Mouse (Mus musculus) cortical plate, adult 2 months (tissue): ENCODE results near the gene Pcnp. TPM values are rescaled to one million over a fixed set of nuclear protein-coding genes. Genes with fewer than 3 reads are reported as not detected.
A peak's percentile ranks its signal among the peaks of the same experiment; 100 is the strongest.
"Not testable (repeated sequence)": the region's sequence is repeated elsewhere in the genome, so short reads cannot be mapped to it uniquely, and the experiment has no call there.

Experiments used
- H3K27ac ChIP-seq: fragments of 200-500 bp; 2 replicates; pipeline ENCODE4 v1.5.1; 2012; ENCODE audit warnings: low read length, control low read depth, inconsistent platforms; ENCODE audit not compliant: insufficient read depth
- H3K4me1 ChIP-seq: fragments of 200-500 bp; 2 replicates; pipeline ENCODE4 v1.6.1; 2011; ENCODE audit warnings: low read length; ENCODE audit not compliant: control insufficient read depth, insufficient read depth
- H3K4me3 ChIP-seq: fragments of 200-500 bp; 2 replicates; pipeline ENCODE4 v1.5.1; 2011; ENCODE audit warnings: mild to moderate bottlenecking, low read length, control low read depth; ENCODE audit not compliant: insufficient read depth
- CTCF ChIP-seq: fragments of 200-500 bp; IDR thresholded peaks from 2 replicates; pipeline ENCODE4 v1.5.1; 2011; ENCODE audit warnings: mild to moderate bottlenecking, control low read depth, low read length; ENCODE audit not compliant: insufficient read depth; ENCODE audit errors: extremely low read depth
- POLR2A ChIP-seq: fragments of 200-500 bp; IDR thresholded peaks from 2 replicates; pipeline ENCODE4 v1.6.1; 2011; ENCODE audit warnings: mild to moderate bottlenecking, low read length, control low read depth; ENCODE audit not compliant: insufficient read depth; ENCODE audit errors: extremely low read depth
- polyA plus RNA-seq: library from polyadenylated mRNA; depleted of rRNA; stranded (reverse); fragments of >200 nt; gene quantifications from 2 replicates; pipeline ENCODE4 v1.2.3, GENCODE M21; 2012; rRNA removed

The Pcnp gene
- polyA plus RNA-seq: 129 and 130 TPM in 2 replicates

GRCm38 (mm10) chr16:56029661-56030082 lies at the start of gene Pcnp:
Gene Pcnp, minus strand, starts transcription at chr16:56029739.
- Histone ChIP-seq H3K4me3 (peak within 1 kb of the TSS; percentile 63), H3K27ac (peak within 1 kb of the TSS; percentile 87), H3K4me1 (peaks cover 5% of the 10 kb centered on the region; the same call in 1 of the 2 replicates)
- TF ChIP-seq CTCF (no peak), POLR2A (peak; percentile 98)

- Histone ChIP-seq H3K4me3 (peak overlapping the region; percentile 100), H3K4me1 (peaks cover 4% of the 10 kb centered on the region; the same call in 1 of the 2 replicates), H3K27ac (peak overlapping the region; percentile 93; the same call in 1 of the 2 replicates)
- TF ChIP-seq POLR2A (no peak), CTCF (no peak)
These were observed 46.8 kb upstream of the Pcnp start for GRCm38 (mm10) chr16:56076121-56076869.

GRCm38 (mm10) chr16:56075222-56076111 lies 45.9 kb upstream of the Pcnp start:
- peak overlapping the region; percentile 100 for H3K4me3 ChIP-seq
- TF ChIP-seq POLR2A: peak; percentile 40; the same call in 1 of the 2 replicates
- no peak for TF ChIP-seq CTCF
- H3K4me1 ChIP-seq: peaks cover 4% of the 10 kb centered on the region; the same call in 1 of the 2 replicates
- peak overlapping the region; percentile 99 for H3K27ac ChIP-seq

GRCm38 (mm10) chr16:56074565-56074964 lies 45.0 kb upstream of the Pcnp start:
- no peak for TF ChIP-seq CTCF
- no peak for TF ChIP-seq POLR2A
- no peak overlapping the region; the same call in 1 of the 2 replicates for H3K4me3 ChIP-seq
- H3K4me1 ChIP-seq: peaks cover 4% of the 10 kb centered on the region; the same call in 1 of the 2 replicates

GRCm38 (mm10) chr16:56074122-56074521 lies 44.6 kb upstream of the Pcnp start:
- TF ChIP-seq POLR2A (no peak), CTCF (no peak)
- H3K4me1 ChIP-seq: peaks cover 4% of the 10 kb centered on the region; the same call in 1 of the 2 replicates
- H3K27ac ChIP-seq: no peak overlapping the region
- no peak overlapping the region for H3K4me3 ChIP-seq

More at GRCm38 (mm10) chr16:56074565-56074964, 45.0 kb upstream of the Pcnp start:
- no peak overlapping the region for H3K27ac ChIP-seq

- H3K4me3 ChIP-seq, H3K27ac ChIP-seq, H3K4me1 ChIP-seq: not testable (repeated sequence)
These were observed 43.6 kb upstream of the Pcnp start for GRCm38 (mm10) chr16:56073150-56073549.

GRCm38 (mm10) chr16:56072533-56072932 lies 43.0 kb upstream of the Pcnp start:
- TF ChIP-seq POLR2A (no peak), CTCF (no peak)
- peaks cover 4% of the 10 kb centered on the region; the same call in 1 of the 2 replicates for H3K4me1 ChIP-seq
- no peak overlapping the region for H3K4me3 ChIP-seq
- no peak overlapping the region for H3K27ac ChIP-seq

- H3K27ac ChIP-seq: no peak overlapping the region
- no peak for TF ChIP-seq CTCF
- TF ChIP-seq POLR2A: no peak
- peaks cover 4% of the 10 kb centered on the region; the same call in 1 of the 2 replicates for H3K4me1 ChIP-seq
These were observed 42.0 kb upstream of the Pcnp start for GRCm38 (mm10) chr16:56071317-56072232.

GRCm38 (mm10) chr16:56068523-56069070 lies 39.1 kb upstream of the Pcnp start:
- Histone ChIP-seq H3K4me3 (no peak overlapping the region), H3K27ac (no peak overlapping the region), H3K4me1 (no peaks in the 10 kb centered on the region)
- TF ChIP-seq POLR2A (no peak), CTCF (no peak)

More at GRCm38 (mm10) chr16:56071317-56072232, 42.0 kb upstream of the Pcnp start:
- H3K4me3 ChIP-seq: no peak overlapping the region
